Mouse (Mus musculus) ES-CJ7 (cell line): Measurements from ENCODE around the gene Wwox.

Experiments
- DNase-seq: peaks from one replicate; pipeline ENCODE4 v3.0.0; 2011; ENCODE audit warnings: low read depth, low spot score

The Wwox gene

GRCm38 (mm10) chr8:114599555-114599954 is 160.1 kb downstream of the Wwox start:
- DNase-seq = no peak

- no peak for DNase-seq
Measured at GRCm38 (mm10) chr8:114600196-114600595, 160.7 kb downstream of the Wwox start.

- no peak for DNase-seq
Measured at GRCm38 (mm10) chr8:114603046-114603445, 163.6 kb downstream of the Wwox start.

GRCm38 (mm10) chr8:114603561-114603960 is 164.1 kb downstream of the Wwox start:
- DNase-seq = no peak

- DNase-seq = no peak
Measured at GRCm38 (mm10) chr8:114604315-114604714, 164.9 kb downstream of the Wwox start.

- DNase-seq = no peak
Measured at GRCm38 (mm10) chr8:114605651-114606050, 166.2 kb downstream of the Wwox start.

GRCm38 (mm10) chr8:114609330-114609729 is 169.9 kb downstream of the Wwox start:
- no peak for DNase-seq

- DNase-seq = no peak
Measured at GRCm38 (mm10) chr8:114611075-114611474, 171.6 kb downstream of the Wwox start.

GRCm38 (mm10) chr8:114612091-114612490 is 172.6 kb downstream of the Wwox start:
- no peak for DNase-seq

GRCm38 (mm10) chr8:114615413-114615812 is 176.0 kb downstream of the Wwox start:
- DNase-seq = no peak

- DNase-seq = no peak
Measured at GRCm38 (mm10) chr8:114615908-114616307, 176.5 kb downstream of the Wwox start.

GRCm38 (mm10) chr8:114618908-114619508 is 179.6 kb downstream of the Wwox start:
- no peak for DNase-seq

GRCm38 (mm10) chr8:114625402-114625801 is 185.9 kb downstream of the Wwox start:
- DNase-seq = no peak

- DNase-seq = no peak
Measured at GRCm38 (mm10) chr8:114626897-114627296, 187.4 kb downstream of the Wwox start.

GRCm38 (mm10) chr8:114629719-114630118 is 190.3 kb downstream of the Wwox start:
- no peak for DNase-seq

GRCm38 (mm10) chr8:114631087-114631486 is 191.6 kb downstream of the Wwox start:
- DNase-seq = no peak

GRCm38 (mm10) chr8:114634151-114634550 is 194.7 kb downstream of the Wwox start:
- peak; percentile 60 for DNase-seq

- DNase-seq = peak; percentile 29
Measured at GRCm38 (mm10) chr8:114634669-114635410, 195.4 kb downstream of the Wwox start.

- no peak for DNase-seq
Measured at GRCm38 (mm10) chr8:114636376-114636775, 196.9 kb downstream of the Wwox start.

GRCm38 (mm10) chr8:114641809-114642208 is 202.4 kb downstream of the Wwox start:
- DNase-seq = no peak

- DNase-seq = no peak
Measured at GRCm38 (mm10) chr8:114650789-114651188, 211.3 kb downstream of the Wwox start.

GRCm38 (mm10) chr8:114657789-114658188 is 218.3 kb downstream of the Wwox start:
- no peak for DNase-seq

- no peak for DNase-seq
Measured at GRCm38 (mm10) chr8:114658475-114658874, 219.0 kb downstream of the Wwox start.
